Mouse (Mus musculus) kidney, embryonic 14.5 days (tissue): ENCODE data around the gene Zfp949. TPM values are rescaled to one million over a fixed set of nuclear protein-coding genes. Genes with fewer than 3 reads are reported as not detected.
A peak's percentile ranks its signal among the peaks of the same experiment; 100 is the strongest.

ENCODE experiments used
- ATAC-seq: fragments of 200-750 bp; cut with Nextera tagmentation; 2 replicates; pipeline ENCODE4 v1.8.0; 2017; ENCODE audit warnings: moderate number of reproducible peaks, mild to moderate bottlenecking, moderate TSS enrichment, moderate library complexity; ENCODE audit not compliant: low FRiP score, low TSS enrichment
- H3K27ac ChIP-seq: fragments of 300-500 bp; sonication (generic); 2 replicates; pipeline ENCODE4 v1.5.1; 2014; ENCODE audit warnings: low read depth, mild to moderate bottlenecking, low read length, moderate library complexity, mixed read lengths
- H3K27me3 ChIP-seq: fragments of 300-500 bp; sonication (generic); 2 replicates; pipeline ENCODE4 v1.6.1; 2014; ENCODE audit warnings: mild to moderate bottlenecking, low read length; ENCODE audit not compliant: control insufficient read depth, insufficient read depth
- H3K36me3 ChIP-seq: fragments of 300-500 bp; sonication (generic); 2 replicates; pipeline ENCODE4 v1.6.1; 2014; ENCODE audit warnings: low read length, mixed read lengths; ENCODE audit not compliant: control insufficient read depth, insufficient read depth
- H3K4me1 ChIP-seq: fragments of 300-500 bp; sonication (generic); 2 replicates; pipeline ENCODE4 v1.6.1; 2014; ENCODE audit warnings: low read length, mixed read lengths; ENCODE audit not compliant: control insufficient read depth, insufficient read depth
- H3K4me2 ChIP-seq: fragments of 300-500 bp; sonication (generic); replicated peaks from 2 replicates; pipeline ENCODE4 v1.6.1; 2014; ENCODE audit warnings: low read depth, mild to moderate bottlenecking, low read length
- H3K4me3 ChIP-seq: fragments of 300-500 bp; sonication (generic); 2 replicates; pipeline ENCODE4 v1.5.1; 2014; ENCODE audit warnings: mild to moderate bottlenecking, low read length
- H3K9ac ChIP-seq: fragments of 300-500 bp; sonication (generic); 2 replicates; pipeline ENCODE4 v1.6.1; 2014; ENCODE audit warnings: low read depth, mild to moderate bottlenecking, low read length, moderate library complexity
- H3K9me3 ChIP-seq: fragments of 300-500 bp; sonication (generic); 2 replicates; pipeline ENCODE4 v1.6.1; 2016; ENCODE audit warnings: low read length; ENCODE audit not compliant: control insufficient read depth
- WGBS: fragments of 180-500 bp; shearing (Covaris S2); extraction: QIAGEN DNeasy Blood & Tissue Kit; methylation state at CpG from one replicate; pipeline ENCODE4 v1.1.7; 2014; 5-methylcytosine and 5-hydroxymethylcytosine counted together
- polyA plus RNA-seq: library from polyadenylated mRNA; unstranded; fragments of >200 nt; fragmentation: Nextera tagmentation; extraction: Ambion mirVana; gene quantifications from 2 replicates; pipeline ENCODE4 v1.2.1, GENCODE M21; 2014

Zfp949 gene
- polyA plus RNA-seq, 1 experiment from 2014 or later, result 9.0 TPM

DNA sequence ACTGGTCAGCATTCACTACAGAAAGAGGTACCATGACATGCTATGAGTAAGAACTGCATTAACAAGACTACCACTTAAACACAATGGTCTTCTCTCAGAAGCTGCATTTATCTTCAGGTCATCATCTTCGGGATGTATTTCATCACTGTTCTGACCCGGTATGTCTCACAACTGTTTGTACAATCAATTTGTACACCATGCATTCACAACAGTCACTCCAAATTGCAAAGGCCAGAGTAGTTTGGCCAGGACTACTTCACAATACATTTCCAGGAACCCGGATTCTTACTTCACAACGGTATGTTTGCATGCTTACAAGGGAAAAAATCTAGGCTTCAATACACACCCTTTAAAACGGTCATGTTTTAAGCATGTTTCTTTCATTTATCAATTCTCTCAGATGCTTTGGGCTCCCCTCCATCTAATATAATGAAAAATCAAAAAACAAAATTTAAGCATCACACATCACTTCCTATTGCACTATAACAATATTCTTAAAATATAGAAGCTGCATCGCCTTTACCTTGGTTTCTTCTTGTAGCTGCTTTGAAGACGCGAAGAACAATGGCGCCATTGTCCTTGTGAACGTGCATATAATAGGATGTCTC is 25.8 kb upstream of the Zfp949 start:
- under 1% methylated on average over 10 of the region's 10 CpGs for WGBS
- Histone ChIP-seq H3K4me3 (peak overlapping the region; percentile 62), H3K9me3 (no peaks in the 10 kb centered on the region), H3K4me2 (peak overlapping the region; percentile 63), H3K27me3 (no peaks in the 10 kb centered on the region), H3K36me3 (peaks cover 16% of the 10 kb centered on the region), H3K4me1 (peaks cover 4% of the 10 kb centered on the region), H3K27ac (peak overlapping the region; percentile 83), H3K9ac (peak overlapping the region; percentile 90)
- ATAC-seq, result no peak

DNA sequence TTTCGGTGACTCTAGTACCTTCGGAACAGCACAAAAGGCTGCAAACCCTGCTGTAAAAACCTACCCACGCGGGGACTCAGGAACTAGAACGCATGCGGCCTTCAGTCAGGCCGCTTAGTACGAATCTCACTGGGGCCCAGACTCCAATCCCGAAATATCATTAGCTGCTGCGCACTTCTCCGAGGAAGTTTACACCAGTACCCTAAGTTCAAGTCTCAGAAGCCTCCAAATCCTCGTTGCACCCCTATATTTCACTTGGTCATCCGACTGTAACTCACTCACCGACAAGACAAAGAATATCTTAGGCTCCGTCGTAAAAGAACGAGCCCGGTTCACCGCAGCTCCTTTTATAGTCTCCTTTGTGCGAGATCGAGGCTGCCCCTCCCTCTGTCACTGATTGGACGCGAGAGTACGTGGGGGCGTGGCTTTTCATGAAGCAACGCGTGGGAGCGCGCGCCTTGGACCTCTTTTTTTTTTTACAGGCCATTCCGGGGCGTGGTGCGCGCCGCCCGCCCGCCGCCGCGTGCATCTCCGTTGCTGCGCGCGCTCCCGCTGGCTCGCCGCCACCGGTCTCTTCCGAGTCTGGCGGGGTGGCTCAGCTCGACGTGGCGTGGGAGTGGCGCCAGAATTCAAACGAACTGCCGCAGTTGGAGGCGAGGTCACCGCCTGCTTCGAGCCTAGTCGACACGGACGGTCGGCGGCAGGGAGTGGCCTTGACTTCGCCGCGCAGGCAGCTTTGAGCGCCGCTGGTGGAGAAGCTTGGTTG is 25.1 kb upstream of the Zfp949 start:
- peak; percentile 89 for ATAC-seq
- Histone ChIP-seq H3K36me3 (peaks cover 16% of the 10 kb centered on the region), H3K4me1 (peaks cover 4% of the 10 kb centered on the region), H3K9ac (peak overlapping the region; percentile 90), H3K4me3 (peak overlapping the region; percentile 62), H3K27ac (peak overlapping the region; percentile 88), H3K27me3 (no peaks in the 10 kb centered on the region), H3K4me2 (peak overlapping the region; percentile 69), H3K9me3 (no peaks in the 10 kb centered on the region)
- under 1% methylated on average over 69 of the region's 69 CpGs for WGBS

DNA sequence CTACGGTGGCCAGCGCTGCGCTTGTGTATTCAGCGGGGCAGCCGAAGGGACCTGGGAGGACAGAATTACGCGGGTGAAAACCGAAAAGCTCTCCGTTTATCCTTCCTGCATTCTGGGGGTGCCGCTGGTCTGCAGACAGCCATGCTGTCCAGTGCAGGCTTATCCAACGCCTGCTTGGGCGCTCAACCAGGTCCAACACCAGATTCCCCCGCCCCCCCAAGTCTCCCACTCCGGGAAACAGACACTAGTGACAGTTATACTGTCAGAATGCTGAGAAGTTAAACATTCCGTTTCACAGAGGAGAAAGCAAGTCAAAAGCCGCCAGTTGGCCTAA is 24.5 kb upstream of the Zfp949 start:
- ATAC-seq, result peak; percentile 79; the same call in 1 of the 2 replicates
- Histone ChIP-seq H3K27me3 (no peaks in the 10 kb centered on the region), H3K9ac (peak overlapping the region; percentile 55), H3K4me1 (peaks cover 4% of the 10 kb centered on the region), H3K4me2 (peak overlapping the region; percentile 69), H3K36me3 (peaks cover 16% of the 10 kb centered on the region), H3K27ac (peak overlapping the region; percentile 88), H3K9me3 (no peaks in the 10 kb centered on the region), H3K4me3 (peak overlapping the region; percentile 62)
- under 1% methylated on average over 16 of the region's 16 CpGs for WGBS

DNA sequence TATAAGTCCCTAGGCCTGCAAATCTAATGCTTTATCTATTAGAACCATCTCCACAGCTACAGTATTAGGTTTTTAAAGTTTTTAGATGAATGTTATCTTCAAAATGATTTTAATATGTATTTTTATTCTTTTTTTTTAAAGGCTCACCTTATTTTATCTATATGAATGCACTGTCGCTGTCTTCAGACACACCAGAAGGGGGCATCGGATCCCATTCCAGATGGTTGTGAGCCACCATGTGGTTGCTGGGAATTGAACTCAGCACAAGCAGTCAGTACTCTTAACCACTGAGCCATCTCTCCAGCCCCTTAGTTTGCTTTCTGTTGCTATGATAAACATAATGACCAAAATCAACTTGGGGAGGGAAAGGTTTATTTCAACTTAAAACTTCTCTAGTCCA is 23.5 kb upstream of the Zfp949 start:
- Histone ChIP-seq H3K9ac (no peak overlapping the region), H3K4me1 (peaks cover 4% of the 10 kb centered on the region), H3K4me2 (no peak overlapping the region), H3K27me3 (no peaks in the 10 kb centered on the region), H3K9me3 (no peaks in the 10 kb centered on the region), H3K4me3 (no peak overlapping the region), H3K36me3 (peaks cover 16% of the 10 kb centered on the region), H3K27ac (no peak overlapping the region)
- WGBS, result 97% methylated on average over 2 of the region's 2 CpGs
- ATAC-seq, result no peak

DNA sequence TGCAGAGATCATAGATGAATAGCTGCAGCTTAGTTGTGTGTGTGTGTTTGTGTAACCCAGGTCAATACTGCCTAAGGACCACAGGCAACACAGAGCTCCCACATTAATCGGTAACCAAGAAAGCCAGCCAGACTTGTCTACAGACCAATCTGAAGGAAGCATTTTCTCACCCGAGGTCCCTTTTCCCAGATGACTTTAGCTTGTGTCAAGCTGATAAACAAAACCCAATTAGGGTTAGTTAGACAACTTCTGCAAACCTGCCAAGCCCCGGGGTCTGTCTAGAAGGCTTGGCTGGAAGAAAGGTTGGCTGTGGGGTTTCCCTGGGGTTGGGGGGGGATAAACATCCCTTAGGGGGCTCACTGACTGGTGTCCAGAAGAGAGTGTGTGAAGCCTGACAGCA is 23.0 kb upstream of the Zfp949 start:
- Histone ChIP-seq H3K4me2 (no peak overlapping the region), H3K4me3 (no peak overlapping the region), H3K9me3 (no peaks in the 10 kb centered on the region), H3K27me3 (no peaks in the 10 kb centered on the region), H3K27ac (no peak overlapping the region), H3K9ac (no peak overlapping the region), H3K4me1 (peaks cover 4% of the 10 kb centered on the region), H3K36me3 (peaks cover 16% of the 10 kb centered on the region)
- ATAC-seq, result no peak
- 73% methylated on average over 3 of the region's 3 CpGs for WGBS

DNA sequence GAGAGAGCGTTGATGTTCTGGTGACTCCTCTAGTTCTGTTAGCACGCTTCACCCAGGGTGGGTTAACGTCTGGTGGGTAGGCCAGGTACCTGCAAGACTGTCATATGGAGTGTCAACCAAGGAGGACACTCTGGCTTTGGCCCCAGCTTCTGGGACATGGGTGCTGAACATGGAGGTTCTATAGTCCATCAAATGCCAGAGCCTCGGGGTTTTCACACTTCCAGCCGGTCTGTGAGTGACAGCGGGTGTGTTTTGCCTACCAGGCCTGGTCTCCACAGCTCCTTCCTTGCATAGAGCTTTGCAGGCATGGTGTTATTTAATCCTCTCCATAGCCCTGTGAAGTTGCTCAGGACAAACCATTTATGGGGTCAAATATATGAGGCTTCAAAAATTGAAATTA is 22.5 kb upstream of the Zfp949 start:
- Histone ChIP-seq H3K27ac (no peak overlapping the region), H3K4me3 (no peak overlapping the region), H3K9me3 (no peaks in the 10 kb centered on the region), H3K27me3 (no peaks in the 10 kb centered on the region), H3K9ac (no peak overlapping the region), H3K36me3 (peaks cover 14% of the 10 kb centered on the region), H3K4me1 (peaks cover 4% of the 10 kb centered on the region), H3K4me2 (no peak overlapping the region)
- whole genome bisulfite sequencing, result 90% methylated on average over 6 of the region's 6 CpGs
- ATAC-seq, result no peak

DNA sequence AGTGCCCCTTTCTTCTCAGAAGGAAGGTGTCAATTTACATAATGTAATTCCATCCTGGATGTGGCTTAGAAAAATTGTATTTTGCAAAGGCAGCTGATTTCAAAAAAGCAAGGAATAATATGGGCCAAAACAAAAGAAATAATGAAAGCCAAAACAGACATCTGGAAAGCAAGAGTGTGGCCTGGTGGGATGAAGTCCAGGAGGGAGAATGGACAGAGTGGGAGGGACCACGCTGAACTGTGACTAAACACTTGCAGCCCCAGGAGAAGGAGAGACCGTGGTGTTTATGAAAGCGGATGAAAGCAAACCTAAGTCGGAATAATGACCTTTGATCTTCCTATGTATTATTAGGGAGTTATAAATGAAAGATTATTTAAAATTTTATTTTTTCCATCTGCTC is 19.9 kb upstream of the Zfp949 start:
- no peak for ATAC-seq
- no peaks in the 10 kb centered on the region for H3K9me3 ChIP-seq
- H3K36me3 ChIP-seq, result no peaks in the 10 kb centered on the region
- no peaks in the 10 kb centered on the region for H3K4me1 ChIP-seq
- 77% methylated on average over 4 of the region's 4 CpGs for WGBS
- no peak overlapping the region for H3K4me2 ChIP-seq
- H3K27ac ChIP-seq, result no peak overlapping the region
- no peak overlapping the region for H3K4me3 ChIP-seq
- no peak overlapping the region for H3K9ac ChIP-seq
- H3K27me3 ChIP-seq, result no peaks in the 10 kb centered on the region

DNA sequence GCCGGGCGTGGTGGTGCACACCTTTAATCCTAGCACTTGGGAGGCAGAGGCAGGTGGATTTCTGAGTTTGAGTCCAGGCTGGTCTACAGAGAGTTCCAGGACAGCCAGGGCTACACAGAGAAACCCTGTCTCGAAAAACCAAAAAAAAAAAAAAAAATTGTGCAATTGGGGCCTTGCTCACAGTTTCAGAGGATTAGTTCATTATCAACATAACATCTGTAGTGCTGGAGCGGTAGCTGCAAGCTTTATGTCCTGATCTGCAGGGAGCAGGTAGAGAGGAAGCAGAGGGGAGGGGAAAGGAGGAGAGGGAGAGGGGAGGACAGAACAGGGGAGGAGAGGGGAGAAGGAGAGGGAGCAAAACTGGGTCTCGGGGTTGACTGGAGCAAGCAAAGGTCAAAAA is 19.1 kb upstream of the Zfp949 start:
- no peak for ATAC-seq
- 80% methylated on average over 5 of the region's 5 CpGs for WGBS
- H3K4me2 ChIP-seq, result no peak overlapping the region

DNA sequence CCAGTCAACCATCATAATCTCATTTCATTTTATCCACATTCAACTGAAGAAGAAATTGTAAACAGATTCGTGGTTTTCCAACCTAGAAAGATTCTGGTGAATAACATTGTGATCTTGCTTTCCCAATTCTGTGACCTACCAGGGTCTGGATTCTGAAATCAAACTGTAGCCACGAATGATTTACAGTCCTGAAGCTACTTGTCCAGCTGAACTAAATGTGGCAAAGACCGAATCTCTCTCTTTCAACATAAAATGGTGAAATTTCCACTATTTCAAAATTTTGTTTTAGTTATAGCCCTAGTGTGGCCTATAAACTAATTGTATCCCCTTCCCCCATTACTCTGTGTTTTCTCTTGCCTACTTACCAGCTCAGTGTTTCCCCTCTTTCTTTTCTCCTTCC is 18.2 kb upstream of the Zfp949 start:
- no peak overlapping the region for H3K4me3 ChIP-seq
- ATAC-seq, result no peak
- no peak overlapping the region for H3K27ac ChIP-seq
- no peaks in the 10 kb centered on the region for H3K9me3 ChIP-seq
- H3K4me1 ChIP-seq, result no peaks in the 10 kb centered on the region
- H3K36me3 ChIP-seq, result no peaks in the 10 kb centered on the region
- no peaks in the 10 kb centered on the region for H3K27me3 ChIP-seq
- H3K4me2 ChIP-seq, result no peak overlapping the region
- H3K9ac ChIP-seq, result no peak overlapping the region
- WGBS, result 82% methylated on average over 3 of the region's 3 CpGs

More for the DNA sequence above, 19.1 kb upstream of the Zfp949 start:
- Histone ChIP-seq H3K4me3 (no peak overlapping the region), H3K27ac (no peak overlapping the region), H3K36me3 (no peaks in the 10 kb centered on the region), H3K9ac (no peak overlapping the region), H3K27me3 (no peaks in the 10 kb centered on the region), H3K9me3 (no peaks in the 10 kb centered on the region), H3K4me1 (no peaks in the 10 kb centered on the region)
